Mouse (Mus musculus) lung, adult 2 months (tissue): ENCODE data around the gene Hcls1.

ENCODE experiments used
- CTCF ChIP-seq: fragments of 200-500 bp; IDR thresholded peaks from 2 replicates; pipeline ENCODE4 v1.5.1; 2011; ENCODE audit warnings: mild to moderate bottlenecking, low read length, control low read depth; ENCODE audit not compliant: insufficient read depth
- POLR2A ChIP-seq: fragments of 200-500 bp; IDR thresholded peaks from 2 replicates; pipeline ENCODE4 v1.6.1; 2011; ENCODE audit warnings: low read depth, mild to moderate bottlenecking, control low read depth, low read length, borderline replicate concordance; ENCODE audit errors: extremely low read depth

DNA sequence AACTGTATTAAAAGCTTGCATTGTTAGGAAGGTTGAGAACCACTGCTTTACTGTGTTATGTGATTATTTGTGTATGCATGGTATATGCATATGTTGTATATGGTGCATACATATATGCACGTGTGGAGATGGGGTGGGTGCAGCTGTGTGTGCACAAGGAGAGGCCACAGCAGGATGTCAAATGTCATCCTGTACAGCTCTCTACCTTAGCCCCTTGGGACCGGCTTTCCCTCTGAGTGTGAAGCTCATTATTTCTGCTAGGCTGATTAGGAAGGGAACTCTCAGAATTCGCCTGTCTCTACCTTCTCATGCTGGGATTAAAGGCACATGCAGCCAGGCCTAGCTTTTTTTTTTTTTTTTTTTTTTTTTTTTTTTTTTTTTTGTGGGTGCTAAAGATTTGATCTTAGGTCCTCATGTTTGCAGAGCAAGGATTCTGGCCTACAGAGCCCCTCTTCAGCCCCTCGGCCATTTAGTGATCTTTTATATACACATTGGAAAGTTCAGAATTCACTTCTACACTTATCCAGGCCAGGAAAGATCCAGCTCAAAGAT, 12.9 kb downstream of the Hcls1 start:
- TF ChIP-seq CTCF, result no peak
- no peak for TF ChIP-seq POLR2A
